Mouse (Mus musculus) hindbrain, embryonic 15.5 days (tissue): ENCODE results near the gene Ccpg1os. TPM values are rescaled to one million over a fixed set of nuclear protein-coding genes. Genes with fewer than 3 reads are reported as not detected.

Source experiments
- ATAC-seq: fragments of 200-750 bp; cut with Nextera tagmentation; 2 replicates; pipeline ENCODE4 v1.8.0; 2017; ENCODE audit warnings: low read depth, moderate number of reproducible peaks, moderate TSS enrichment; ENCODE audit not compliant: low FRiP score
- H3K27ac ChIP-seq: fragments of 300-500 bp; sonication (generic); replicated peaks from 2 replicates; pipeline ENCODE4 v1.5.1; 2015; ENCODE audit warnings: mild to moderate bottlenecking, inconsistent platforms
- H3K27me3 ChIP-seq: fragments of 300-500 bp; sonication (generic); 2 replicates; pipeline ENCODE4 v1.6.1; 2015; ENCODE audit warnings: control low read depth, inconsistent platforms
- H3K36me3 ChIP-seq: fragments of 300-500 bp; sonication (generic); 2 replicates; pipeline ENCODE4 v1.6.1; 2015; ENCODE audit warnings: control low read depth, inconsistent platforms
- H3K4me1 ChIP-seq: fragments of 300-500 bp; sonication (generic); replicated peaks from 2 replicates; pipeline ENCODE4 v1.6.1; 2015; ENCODE audit warnings: control low read depth, inconsistent platforms
- H3K4me2 ChIP-seq: fragments of 300-500 bp; sonication (generic); 2 replicates; pipeline ENCODE4 v1.6.1; 2015; ENCODE audit warnings: moderate library complexity, mild to moderate bottlenecking, inconsistent platforms
- H3K4me3 ChIP-seq: fragments of 300-500 bp; sonication (generic); 2 replicates; pipeline ENCODE4 v1.5.1; 2015; ENCODE audit warnings: mild to moderate bottlenecking, inconsistent platforms
- H3K9ac ChIP-seq: fragments of 300-500 bp; sonication (generic); 2 replicates; pipeline ENCODE4 v1.6.1; 2015; ENCODE audit warnings: inconsistent platforms
- H3K9me3 ChIP-seq: fragments of 300-500 bp; sonication (generic); 2 replicates; pipeline ENCODE4 v1.6.1; 2016; ENCODE audit warnings: control low read depth, inconsistent platforms
- WGBS: fragments of 180-500 bp; shearing (Covaris S2); methylation state at CpG from one replicate; pipeline ENCODE4 v1.1.7; 2015; 5-methylcytosine and 5-hydroxymethylcytosine counted together
- microRNA-seq: library from miRNA; unstranded; fragments of <30 nt; microRNA quantifications from one replicate; pipeline ENCODE4, GENCODE M21; 2016
- polyA plus RNA-seq: library from polyadenylated mRNA; unstranded; fragments of >200 nt; fragmentation: Nextera tagmentation; extraction: Ambion mirVana; gene quantifications from 2 replicates; pipeline ENCODE4 v1.2.1, GENCODE M21; 2015

Gene Ccpg1os
- polyA plus RNA-seq, 1 experiment from 2014 or later: 23.5 TPM

- H3K27ac ChIP-seq: no peak overlapping the region
- H3K9me3 ChIP-seq: 0 out of 2 replicates have a peak, but pooled peaks cover 6% of the 10 kb centered on the region
- WGBS: 92% methylated on average over 13 of the region's 13 CpGs
- H3K36me3 ChIP-seq: peaks cover 27% of the 10 kb centered on the region
- H3K4me3 ChIP-seq: no peak overlapping the region
- no peaks in the 10 kb centered on the region for H3K27me3 ChIP-seq
- ATAC-seq: no peak
- H3K4me1 ChIP-seq: no peaks in the 10 kb centered on the region
- H3K4me2 ChIP-seq: no peak overlapping the region
- no peak overlapping the region for H3K9ac ChIP-seq
Observed at GRCm38 (mm10) chr9:72944286-72944685, 40.9 kb downstream of the Ccpg1os start.

DNA sequence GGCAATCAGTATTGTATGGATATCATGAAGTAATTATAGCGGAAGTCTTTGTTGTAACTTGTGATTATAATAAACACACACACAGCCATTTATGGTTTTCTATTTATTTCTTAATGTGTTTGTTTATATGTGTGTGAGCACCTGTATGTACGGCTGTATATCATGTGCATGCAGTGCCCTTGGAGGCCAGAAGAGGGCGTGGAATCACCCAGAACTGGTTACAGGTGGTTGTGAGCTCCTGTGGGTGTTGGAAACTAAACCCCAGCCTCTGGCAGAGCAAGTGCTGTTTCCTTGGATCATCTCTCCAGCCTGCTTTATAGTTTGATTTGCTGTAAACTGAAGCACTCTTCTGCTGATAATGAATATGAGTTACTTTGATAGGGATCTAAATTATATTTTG, 41.8 kb downstream of the Ccpg1os start:
- H3K36me3 ChIP-seq: peaks cover 27% of the 10 kb centered on the region
- 60% methylated on average over 3 of the region's 3 CpGs for WGBS
- H3K4me3 ChIP-seq: no peak overlapping the region
- no peaks in the 10 kb centered on the region for H3K4me1 ChIP-seq
- H3K4me2 ChIP-seq: no peak overlapping the region
- no peak for ATAC-seq
- no peak overlapping the region for H3K9ac ChIP-seq
- H3K27ac ChIP-seq: no peak overlapping the region
- H3K27me3 ChIP-seq: no peaks in the 10 kb centered on the region
- H3K9me3 ChIP-seq: 0 out of 2 replicates have a peak, but pooled peaks cover 6% of the 10 kb centered on the region

GRCm38 (mm10) chr9:72936301-72936700, 48.9 kb downstream of the Ccpg1os start:
- H3K9ac ChIP-seq: no peak overlapping the region
- WGBS: 74% methylated on average over 2 of the region's 2 CpGs
- no peaks in the 10 kb centered on the region for H3K36me3 ChIP-seq
- no peaks in the 10 kb centered on the region for H3K27me3 ChIP-seq
- ATAC-seq: no peak
- H3K27ac ChIP-seq: 0 out of 2 replicates have a peak overlapping the region, but pooled peaks have one; percentile 3
- no peak overlapping the region for H3K4me3 ChIP-seq
- no peaks in the 10 kb centered on the region for H3K4me1 ChIP-seq
- no peak overlapping the region for H3K4me2 ChIP-seq
- H3K9me3 ChIP-seq: no peaks in the 10 kb centered on the region

DNA sequence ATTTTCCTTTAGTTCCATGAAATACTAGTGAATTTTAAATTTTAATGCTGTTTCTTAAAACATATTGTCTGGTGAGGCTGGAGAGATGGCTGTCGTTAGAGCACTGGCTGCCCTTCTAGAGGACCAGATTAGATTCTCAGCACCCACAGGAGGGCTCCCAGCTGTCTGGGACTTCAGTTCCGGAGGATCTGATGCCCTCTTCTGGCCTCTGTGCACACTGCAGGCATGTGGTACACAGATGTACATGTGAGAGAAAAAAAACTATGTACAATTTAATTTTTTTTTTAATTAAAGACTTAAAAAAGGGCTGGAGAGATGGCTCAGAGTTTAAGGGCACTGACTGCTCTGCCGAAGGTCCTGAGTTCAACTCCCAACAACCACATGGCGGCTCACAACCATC, 49.9 kb downstream of the Ccpg1os start:
- Histone ChIP-seq H3K9ac (no peak overlapping the region), H3K36me3 (no peaks in the 10 kb centered on the region), H3K27me3 (no peaks in the 10 kb centered on the region), H3K9me3 (no peaks in the 10 kb centered on the region), H3K27ac (no peak overlapping the region), H3K4me2 (no peak overlapping the region), H3K4me3 (no peak overlapping the region), H3K4me1 (no peaks in the 10 kb centered on the region)
- no peak for ATAC-seq
- WGBS: 84% methylated on average over 4 of the region's 4 CpGs

- WGBS: 79% methylated on average over 13 of the region's 13 CpGs
Observed at GRCm38 (mm10) chr9:72931166-72931790, 53.9 kb downstream of the Ccpg1os start.

More at GRCm38 (mm10) chr9:72931166-72931790, 53.9 kb downstream of the Ccpg1os start:
- Histone ChIP-seq H3K4me1 (peaks cover 20% of the 10 kb centered on the region), H3K4me2 (no peak overlapping the region), H3K9me3 (no peaks in the 10 kb centered on the region), H3K27ac (no peak overlapping the region), H3K4me3 (no peak overlapping the region), H3K9ac (no peak overlapping the region), H3K36me3 (no peaks in the 10 kb centered on the region), H3K27me3 (no peaks in the 10 kb centered on the region)
- ATAC-seq: no peak

Small RNA genes within 50 kb of the gene (microRNA-seq; reads per million reads assigned to microRNA genes)
- not detected for gene Gm27353

Other genes starting within 250 kb of the Ccpg1os start
- 0.41 and 0.49 TPM in 2 replicates for gene Prtg, start 178.5 kb downstream of the Ccpg1os start, polyA plus RNA-seq
- 13.7 and 16.0 TPM in 2 replicates for gene Pygo1, start 59.7 kb downstream of the Ccpg1os start, polyA plus RNA-seq
- gene Dyx1c1, start 26.6 kb downstream of the Ccpg1os start, polyA plus RNA-seq: 2.6 and 2.7 TPM in 2 replicates
- gene Gm44503, start 26.5 kb downstream of the Ccpg1os start, polyA plus RNA-seq: not detected in 2 replicates
- 44.2 and 49.2 TPM in 2 replicates for gene Ccpg1, start within 50 bp of the Ccpg1os start, polyA plus RNA-seq
- gene Pigb, start 55.0 kb upstream of the Ccpg1os start, polyA plus RNA-seq: 14.1 and 17.6 TPM in 2 replicates
- 3.1 and 3.2 TPM in 2 replicates for gene Rab27a, start 59.5 kb upstream of the Ccpg1os start, polyA plus RNA-seq
- 0.12 and 0.17 TPM in 2 replicates for gene Khdc3, start 116.5 kb upstream of the Ccpg1os start, polyA plus RNA-seq
- not detected in 2 replicates for gene Gm20509, start 117.1 kb upstream of the Ccpg1os start, polyA plus RNA-seq
- 96.6 and 97.1 TPM in 2 replicates for gene Rsl24d1, start 128.0 kb upstream of the Ccpg1os start, polyA plus RNA-seq